Mouse (Mus musculus) brain, adult 2 months (tissue): ENCODE data around the gene Spg21.
A peak's percentile ranks its signal among the peaks of the same experiment; 100 is the strongest.

Experiments used
- DNase-seq: peaks from one replicate; pipeline ENCODE4 v3.0.0; 2011; ENCODE audit warnings: low read depth, low spot score

The Spg21 gene

GRCm38 (mm10) chr9:65460732-65461442 lies at the start of gene Spg21:
TSS of gene Spg21 (plus strand) at chr9:65460947.
- DNase-seq: peak; percentile 95

GRCm38 (mm10) chr9:65411326-65411725 lies 49.4 kb upstream of the Spg21 start:
- DNase-seq: peak; percentile 71

GRCm38 (mm10) chr9:65417738-65418137 lies 43.0 kb upstream of the Spg21 start:
- no peak for DNase-seq

GRCm38 (mm10) chr9:65419633-65420032 lies 41.1 kb upstream of the Spg21 start:
- DNase-seq: no peak

- no peak for DNase-seq
Observed at GRCm38 (mm10) chr9:65422760-65423501, 37.8 kb upstream of the Spg21 start, which contains the start of gene Slc51b. TSS of gene Slc51b (minus strand) at chr9:65422955.

GRCm38 (mm10) chr9:65424393-65424792 lies 36.4 kb upstream of the Spg21 start:
- no peak for DNase-seq

- DNase-seq: no peak
Observed at GRCm38 (mm10) chr9:65427511-65427910, 33.2 kb upstream of the Spg21 start.

- DNase-seq: no peak
Observed at GRCm38 (mm10) chr9:65428003-65428402, 32.7 kb upstream of the Spg21 start.

- no peak for DNase-seq
Observed at GRCm38 (mm10) chr9:65430401-65430800, 30.3 kb upstream of the Spg21 start.

GRCm38 (mm10) chr9:65430921-65431320 lies 29.8 kb upstream of the Spg21 start:
- DNase-seq: no peak

- DNase-seq: peak; percentile 88
Observed at GRCm38 (mm10) chr9:65432236-65432635, 28.5 kb upstream of the Spg21 start.

GRCm38 (mm10) chr9:65434140-65434539 lies 26.6 kb upstream of the Spg21 start:
- DNase-seq: peak; percentile 27

- DNase-seq: no peak
Observed at GRCm38 (mm10) chr9:65435211-65435610, 25.5 kb upstream of the Spg21 start.

GRCm38 (mm10) chr9:65435671-65436301 lies 25.0 kb upstream of the Spg21 start, which contains the start of gene Mtfmt:
TSS of gene Mtfmt (plus strand) at chr9:65435782.
- DNase-seq: peak; percentile 95

- no peak for DNase-seq
Observed at GRCm38 (mm10) chr9:65444692-65445091, 16.1 kb upstream of the Spg21 start.

GRCm38 (mm10) chr9:65447951-65448350 lies 12.8 kb upstream of the Spg21 start:
- DNase-seq: no peak

GRCm38 (mm10) chr9:65458975-65459374 lies 1.8 kb upstream of the Spg21 start:
- DNase-seq: no peak

GRCm38 (mm10) chr9:65460198-65460597 lies 549 bp upstream of the Spg21 start:
- peak; percentile 8 for DNase-seq

GRCm38 (mm10) chr9:65462544-65462943 lies 1.8 kb downstream of the Spg21 start:
- DNase-seq: peak; percentile 6

GRCm38 (mm10) chr9:65464161-65464560 lies 3.4 kb downstream of the Spg21 start:
- peak; percentile 27 for DNase-seq

GRCm38 (mm10) chr9:65465241-65465640 lies 4.5 kb downstream of the Spg21 start:
- no peak for DNase-seq

- DNase-seq: peak; percentile 13
Observed at GRCm38 (mm10) chr9:65467686-65468085, 6.9 kb downstream of the Spg21 start.
